Mouse (Mus musculus) intestine, postnatal 0 days (tissue): Measurements from ENCODE around the gene Wdfy4. TPM values are rescaled to one million over a fixed set of nuclear protein-coding genes. Genes with fewer than 3 reads are reported as not detected.

Source experiments
- ATAC-seq: fragments of 200-750 bp; cut with Nextera tagmentation; 2 replicates; pipeline ENCODE4 v1.8.0; 2017; ENCODE audit warnings: mild to moderate bottlenecking, moderate TSS enrichment, moderate library complexity
- H3K27ac ChIP-seq: fragments of 300-500 bp; sonication (generic); 2 replicates; pipeline ENCODE4 v1.5.1; 2014; ENCODE audit warnings: mild to moderate bottlenecking, low read depth, low read length, moderate library complexity
- H3K27me3 ChIP-seq: fragments of 300-500 bp; sonication (generic); replicated peaks from 2 replicates; pipeline ENCODE4 v1.6.1; 2014; ENCODE audit warnings: low read length, mixed read lengths; ENCODE audit not compliant: control insufficient read depth, insufficient read depth
- H3K36me3 ChIP-seq: fragments of 300-500 bp; sonication (generic); 2 replicates; pipeline ENCODE4 v1.6.1; 2014; ENCODE audit warnings: mild to moderate bottlenecking, moderate library complexity; ENCODE audit not compliant: control insufficient read depth, insufficient read depth
- H3K4me1 ChIP-seq: fragments of 300-500 bp; sonication (generic); replicated peaks from 2 replicates; pipeline ENCODE4 v1.6.1; 2014; ENCODE audit warnings: antibody characterized with exemption, low read length, mixed read lengths; ENCODE audit not compliant: control insufficient read depth, insufficient read depth
- H3K4me2 ChIP-seq: fragments of 300-500 bp; sonication (generic); replicated peaks from 2 replicates; pipeline ENCODE4 v1.6.1; 2014; ENCODE audit warnings: low read depth, mild to moderate bottlenecking, moderate library complexity
- H3K4me3 ChIP-seq: fragments of 300-500 bp; sonication (generic); 2 replicates; pipeline ENCODE4 v1.5.1; 2014; ENCODE audit warnings: low read depth, low read length
- H3K9ac ChIP-seq: fragments of 300-500 bp; sonication (generic); 2 replicates; pipeline ENCODE4 v1.6.1; 2014; ENCODE audit warnings: mild to moderate bottlenecking, low read depth, low read length
- H3K9me3 ChIP-seq: fragments of 300-500 bp; sonication (generic); 2 replicates; pipeline ENCODE4 v1.6.1; 2016; ENCODE audit warnings: mixed run types; ENCODE audit not compliant: control insufficient read depth
- CTCF ChIP-seq: sonication (generic); IDR thresholded peaks from 2 replicates; pipeline ENCODE4 v1.5.1; 2016; ENCODE audit warnings: low read depth, mild to moderate bottlenecking, control low read depth, antibody characterized with exemption, moderate library complexity
- whole genome bisulfite sequencing: fragments of 180-500 bp; shearing (Covaris S2); extraction: QIAGEN DNeasy Blood & Tissue Kit; methylation state at CpG from one replicate; pipeline ENCODE4 v1.1.7; 2014; 5-methylcytosine and 5-hydroxymethylcytosine counted together
- polyA plus RNA-seq: library from polyadenylated mRNA; unstranded; fragments of >200 nt; fragmentation: Nextera tagmentation; extraction: Ambion mirVana; gene quantifications from 2 replicates; pipeline ENCODE4 v1.2.1, GENCODE M21; 2015

The Wdfy4 gene
- polyA plus RNA-seq, 1 experiment from 2014 or later, result 0.17 TPM

- Histone ChIP-seq H3K4me1 (no peaks in the 10 kb centered on the region), H3K4me2 (no peak overlapping the region), H3K4me3 (no peak overlapping the region), H3K9me3 (no peaks in the 10 kb centered on the region), H3K36me3 (no peaks in the 10 kb centered on the region), H3K27ac (no peak overlapping the region), H3K9ac (no peak overlapping the region), H3K27me3 (no peaks in the 10 kb centered on the region)
- ATAC-seq, result no peak
- TF ChIP-seq CTCF, result no peak
- WGBS, result 71% methylated on average over 8 of the region's 8 CpGs
Measured at GRCm38 (mm10) chr14:33053441-33053840, 131.9 kb downstream of the Wdfy4 start.

DNA sequence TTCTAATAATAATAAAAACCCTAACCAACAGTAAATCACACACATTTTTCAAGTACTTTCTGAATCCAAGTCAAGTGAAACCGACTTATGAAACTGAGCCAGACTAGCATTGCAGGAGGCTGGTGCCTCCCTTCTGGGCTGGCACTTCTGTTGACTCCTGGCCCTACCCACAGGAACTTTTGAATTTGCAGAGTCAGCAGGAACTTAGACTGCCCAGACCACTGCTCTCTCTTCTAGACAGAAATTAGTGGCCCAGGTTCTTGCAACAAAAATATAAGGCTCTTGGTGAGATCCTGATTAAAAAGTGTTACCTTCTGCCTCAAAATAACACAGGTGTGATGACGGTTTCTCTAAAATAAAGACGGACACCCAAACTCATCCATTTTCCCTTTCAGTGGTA, 140.1 kb downstream of the Wdfy4 start:
- 85% methylated on average over 3 of the region's 3 CpGs for WGBS
- no peak for ATAC-seq
- no peak for TF ChIP-seq CTCF
- no peaks in the 10 kb centered on the region for H3K9me3 ChIP-seq
- H3K27me3 ChIP-seq, result no peaks in the 10 kb centered on the region
- H3K4me2 ChIP-seq, result no peak overlapping the region
- no peak overlapping the region for H3K4me3 ChIP-seq
- H3K4me1 ChIP-seq, result no peaks in the 10 kb centered on the region
- H3K9ac ChIP-seq, result no peak overlapping the region
- H3K36me3 ChIP-seq, result no peaks in the 10 kb centered on the region
- no peak overlapping the region for H3K27ac ChIP-seq

GRCm38 (mm10) chr14:33036811-33037210, 148.5 kb downstream of the Wdfy4 start:
- Histone ChIP-seq H3K27me3 (no peaks in the 10 kb centered on the region), H3K4me1 (no peaks in the 10 kb centered on the region), H3K9ac (no peak overlapping the region), H3K4me3 (no peak overlapping the region), H3K27ac (no peak overlapping the region), H3K9me3 (no peaks in the 10 kb centered on the region), H3K4me2 (no peak overlapping the region), H3K36me3 (no peaks in the 10 kb centered on the region)
- no peak for ATAC-seq
- 46% methylated on average over 3 of the region's 3 CpGs for WGBS
- peak; percentile 43 for TF ChIP-seq CTCF

GRCm38 (mm10) chr14:33035386-33035785, 149.9 kb downstream of the Wdfy4 start:
- Histone ChIP-seq H3K9me3 (no peaks in the 10 kb centered on the region), H3K36me3 (no peaks in the 10 kb centered on the region), H3K27me3 (no peaks in the 10 kb centered on the region), H3K27ac (no peak overlapping the region), H3K4me1 (no peaks in the 10 kb centered on the region), H3K4me3 (no peak overlapping the region), H3K9ac (no peak overlapping the region), H3K4me2 (no peak overlapping the region)
- 61% methylated on average over 5 of the region's 5 CpGs for WGBS
- no peak for ATAC-seq
- TF ChIP-seq CTCF, result no peak

DNA sequence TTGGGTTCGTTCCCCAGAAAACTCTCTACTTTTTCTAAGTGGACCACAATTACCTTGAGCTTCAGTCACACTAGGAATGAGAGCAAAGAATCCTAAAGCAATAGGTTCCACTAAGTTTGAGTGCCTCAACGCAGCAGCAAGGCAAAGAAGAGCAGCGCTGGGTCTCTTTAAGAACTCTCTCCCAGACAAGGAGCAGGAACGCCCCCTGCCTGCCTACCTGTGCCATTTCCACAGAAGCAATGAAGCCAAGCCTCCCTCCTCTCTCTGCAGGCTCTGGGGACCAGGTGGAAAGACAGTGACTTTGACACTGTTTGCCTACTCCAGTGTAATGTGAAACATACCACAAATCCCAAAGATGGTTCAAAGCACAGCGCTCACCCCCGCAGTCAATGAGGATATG, 151.9 kb downstream of the Wdfy4 start:
- Histone ChIP-seq H3K9me3 (no peaks in the 10 kb centered on the region), H3K4me1 (no peaks in the 10 kb centered on the region), H3K4me2 (no peak overlapping the region), H3K36me3 (no peaks in the 10 kb centered on the region), H3K27me3 (no peaks in the 10 kb centered on the region), H3K9ac (no peak overlapping the region), H3K4me3 (no peak overlapping the region), H3K27ac (no peak overlapping the region)
- no peak for ATAC-seq
- TF ChIP-seq CTCF, result peak; percentile 78
- 30% methylated on average over 6 of the region's 6 CpGs for WGBS

GRCm38 (mm10) chr14:33030849-33031248, 154.5 kb downstream of the Wdfy4 start:
- no peak overlapping the region for H3K27ac ChIP-seq
- H3K27me3 ChIP-seq, result no peaks in the 10 kb centered on the region
- H3K9ac ChIP-seq, result no peak overlapping the region
- H3K4me1 ChIP-seq, result no peaks in the 10 kb centered on the region
- H3K4me2 ChIP-seq, result no peak overlapping the region
- no peaks in the 10 kb centered on the region for H3K9me3 ChIP-seq
- 78% methylated on average over 3 of the region's 3 CpGs for WGBS
- no peak for TF ChIP-seq CTCF
- no peak overlapping the region for H3K4me3 ChIP-seq
- no peak for ATAC-seq
- H3K36me3 ChIP-seq, result no peaks in the 10 kb centered on the region

DNA sequence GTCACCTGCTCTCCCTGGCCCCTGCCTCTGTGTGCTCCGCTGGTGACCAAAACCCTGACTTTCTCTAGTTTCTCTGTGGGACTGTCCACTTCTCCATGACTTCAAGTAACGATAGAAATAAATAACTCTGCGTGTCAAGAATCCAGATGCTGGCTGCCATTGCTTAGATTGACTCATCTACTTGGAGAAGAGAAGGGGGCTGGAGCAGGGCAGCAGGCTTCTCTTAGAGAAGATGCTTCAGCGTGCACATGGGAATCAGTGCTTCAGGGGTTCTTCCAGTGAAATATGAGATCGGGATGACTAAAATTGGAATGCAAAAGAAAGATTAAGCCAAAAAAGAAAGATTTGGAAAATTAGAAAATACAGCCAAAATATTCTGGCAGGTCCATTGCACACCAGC, 165.7 kb downstream of the Wdfy4 start:
- no peak overlapping the region for H3K27ac ChIP-seq
- no peak for TF ChIP-seq CTCF
- H3K9me3 ChIP-seq, result no peaks in the 10 kb centered on the region
- H3K36me3 ChIP-seq, result no peaks in the 10 kb centered on the region
- H3K4me3 ChIP-seq, result no peak overlapping the region
- 71% methylated on average over 5 of the region's 5 CpGs for WGBS
- H3K4me2 ChIP-seq, result no peak overlapping the region
- no peak for ATAC-seq
- no peak overlapping the region for H3K9ac ChIP-seq
- no peaks in the 10 kb centered on the region for H3K4me1 ChIP-seq
- H3K27me3 ChIP-seq, result no peaks in the 10 kb centered on the region
